Mouse (Mus musculus): ENCODE data around the gene Ncdn. TPM values are rescaled to one million over a fixed set of nuclear protein-coding genes. Genes with fewer than 3 reads are reported as not detected.

The Ncdn gene
- polyA plus RNA-seq, 1 experiment from 2014 or later, result 21.9 TPM

GRCm38 (mm10) chr4:126779148-126779581 is 25.9 kb upstream of the Ncdn start:
- no peaks in the 10 kb centered on the region for H3K27me3 ChIP-seq (ENCODE audit: control insufficient read depth, insufficient read depth, low read length)

DNA sequence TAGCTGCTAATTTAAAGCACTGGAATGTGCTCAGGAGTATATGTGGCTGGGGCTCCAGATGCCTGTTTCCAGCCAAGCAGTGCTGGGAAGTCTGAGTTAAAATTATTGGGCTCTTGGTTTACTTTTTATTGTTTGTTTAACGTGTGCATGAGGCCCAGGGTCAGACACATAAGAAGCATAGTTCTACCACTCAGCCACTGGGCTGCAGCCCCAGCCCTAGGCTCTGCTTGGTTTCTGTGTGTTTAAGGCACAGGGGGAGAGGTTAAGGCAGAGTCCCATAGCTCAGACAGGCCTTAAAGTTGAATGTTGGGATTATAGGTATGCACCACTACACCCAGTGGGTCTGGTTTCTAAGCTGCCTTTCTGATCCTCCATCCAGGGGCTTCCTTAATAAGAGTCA is 21.9 kb upstream of the Ncdn start:
- no peak overlapping the region for H3K4me2 ChIP-seq (replicated peaks; ENCODE audit: low read depth, low read length)
- ATAC-seq (ENCODE audit: insufficient number of reproducible peaks, insufficient read depth, low FRiP score, low read depth), result 0 out of 2 replicates have a peak, but pooled peaks have one; percentile 23
- peaks cover 2% of the 10 kb centered on the region; the same call in 1 of the 2 replicates for H3K36me3 ChIP-seq (ENCODE audit: control insufficient read depth, insufficient read depth, low read length)
- H3K4me1 ChIP-seq (ENCODE audit: control insufficient read depth, insufficient read depth, low read length), result 0 out of 2 replicates have a peak, but pooled peaks cover 7% of the 10 kb centered on the region
- no peak overlapping the region for H3K27ac ChIP-seq (ENCODE audit: low read length)
- H3K9me3 ChIP-seq (ENCODE audit: control insufficient read depth, low read depth, low read length), result no peaks in the 10 kb centered on the region
- H3K4me3 ChIP-seq (ENCODE audit: low read depth, low read length), result no peak overlapping the region
- no peaks in the 10 kb centered on the region for H3K27me3 ChIP-seq (ENCODE audit: control insufficient read depth, insufficient read depth, low read length)
- no peak overlapping the region for H3K9ac ChIP-seq (replicated peaks; ENCODE audit: low read depth, low read length)
- WGBS, result 35% methylated on average over 1 of the region's 1 CpGs

More at GRCm38 (mm10) chr4:126779148-126779581, 25.9 kb upstream of the Ncdn start:
- H3K4me2 ChIP-seq (replicated peaks; ENCODE audit: low read depth, low read length), result no peak overlapping the region
- no peak overlapping the region for H3K27ac ChIP-seq (ENCODE audit: low read length)
- 0 out of 2 replicates have a peak, but pooled peaks cover 7% of the 10 kb centered on the region for H3K4me1 ChIP-seq (ENCODE audit: control insufficient read depth, insufficient read depth, low read length)
- H3K9me3 ChIP-seq (ENCODE audit: control insufficient read depth, low read depth, low read length), result no peaks in the 10 kb centered on the region
- no peak overlapping the region for H3K9ac ChIP-seq (replicated peaks; ENCODE audit: low read depth, low read length)
- no peak overlapping the region for H3K4me3 ChIP-seq (ENCODE audit: low read depth, low read length)
- 47% methylated on average over 8 of the region's 8 CpGs for WGBS
- H3K36me3 ChIP-seq (ENCODE audit: control insufficient read depth, insufficient read depth, low read length), result no peaks in the 10 kb centered on the region
- no peak for ATAC-seq (ENCODE audit: insufficient number of reproducible peaks, insufficient read depth, low FRiP score, low read depth)

DNA sequence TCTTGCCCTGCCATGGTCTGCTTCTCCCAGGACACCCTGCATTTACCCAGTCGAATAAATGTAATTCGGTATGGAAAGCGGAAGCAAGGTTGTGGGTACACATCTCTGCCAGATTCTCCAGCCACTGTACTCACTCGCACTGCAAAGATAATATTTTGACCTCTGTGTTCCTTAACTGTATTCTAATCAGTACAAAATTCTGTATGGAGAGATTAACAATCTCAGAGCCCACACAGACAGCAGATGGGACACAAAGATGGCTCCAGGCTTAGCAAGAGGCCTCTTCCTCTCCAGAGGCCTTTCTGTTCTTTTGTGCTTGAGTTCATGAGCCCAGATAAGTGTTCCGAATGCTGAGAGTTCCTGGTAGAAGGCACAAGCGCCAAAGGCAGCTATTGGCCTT is 20.6 kb upstream of the Ncdn start:
- Histone ChIP-seq H3K27me3 (ENCODE audit: control insufficient read depth, insufficient read depth, low read length) (no peaks in the 10 kb centered on the region), H3K9ac (replicated peaks; ENCODE audit: low read depth, low read length) (no peak overlapping the region), H3K4me1 (ENCODE audit: control insufficient read depth, insufficient read depth, low read length) (0 out of 2 replicates have a peak, but pooled peaks cover 4% of the 10 kb centered on the region), H3K9me3 (ENCODE audit: control insufficient read depth, low read depth, low read length) (no peaks in the 10 kb centered on the region), H3K27ac (ENCODE audit: low read length) (no peak overlapping the region), H3K4me3 (ENCODE audit: low read depth, low read length) (no peak overlapping the region), H3K36me3 (ENCODE audit: control insufficient read depth, insufficient read depth, low read length) (peaks cover 2% of the 10 kb centered on the region; the same call in 1 of the 2 replicates), H3K4me2 (replicated peaks; ENCODE audit: low read depth, low read length) (no peak overlapping the region)
- 93% methylated on average over 6 of the region's 6 CpGs for WGBS
- no peak for ATAC-seq (ENCODE audit: insufficient number of reproducible peaks, insufficient read depth, low FRiP score, low read depth)

DNA sequence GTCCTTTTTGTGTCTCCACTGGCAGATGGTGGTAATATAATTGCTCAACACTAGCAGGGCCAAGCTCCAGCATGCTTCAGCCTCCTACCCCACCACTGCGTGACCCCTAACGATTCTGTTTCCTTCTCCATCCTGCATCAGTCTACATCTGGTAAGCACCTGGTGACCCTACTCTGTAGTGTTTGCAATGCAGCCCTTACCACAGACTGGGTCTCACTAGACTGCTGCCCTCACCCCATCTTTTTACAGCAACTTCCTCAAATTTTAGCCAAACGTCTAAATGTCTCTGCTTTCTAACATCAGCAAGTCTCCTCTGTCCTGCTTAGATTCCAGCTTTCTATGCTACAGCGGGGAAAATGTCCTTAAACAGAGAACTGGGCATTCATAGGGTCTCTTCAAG is 17.6 kb upstream of the Ncdn start:
- WGBS, result 82% methylated on average over 4 of the region's 4 CpGs
- no peak overlapping the region for H3K9ac ChIP-seq (replicated peaks; ENCODE audit: low read depth, low read length)
- no peak overlapping the region for H3K4me2 ChIP-seq (replicated peaks; ENCODE audit: low read depth, low read length)
- no peak overlapping the region for H3K27ac ChIP-seq (ENCODE audit: low read length)
- H3K4me1 ChIP-seq (ENCODE audit: control insufficient read depth, insufficient read depth, low read length), result 0 out of 2 replicates have a peak, but pooled peaks cover 4% of the 10 kb centered on the region
- H3K9me3 ChIP-seq (ENCODE audit: control insufficient read depth, low read depth, low read length), result no peaks in the 10 kb centered on the region
- H3K27me3 ChIP-seq (ENCODE audit: control insufficient read depth, insufficient read depth, low read length), result no peaks in the 10 kb centered on the region
- peaks cover 2% of the 10 kb centered on the region; the same call in 1 of the 2 replicates for H3K36me3 ChIP-seq (ENCODE audit: control insufficient read depth, insufficient read depth, low read length)
- ATAC-seq (ENCODE audit: insufficient number of reproducible peaks, insufficient read depth, low FRiP score, low read depth), result no peak
- H3K4me3 ChIP-seq (ENCODE audit: low read depth, low read length), result no peak overlapping the region

- Histone ChIP-seq H3K4me1 (ENCODE audit: control insufficient read depth, insufficient read depth, low read length) (0 out of 2 replicates have a peak, but pooled peaks cover 4% of the 10 kb centered on the region), H3K4me2 (replicated peaks; ENCODE audit: low read depth, low read length) (no peak overlapping the region), H3K36me3 (ENCODE audit: control insufficient read depth, insufficient read depth, low read length) (peaks cover 2% of the 10 kb centered on the region; the same call in 1 of the 2 replicates), H3K9ac (replicated peaks; ENCODE audit: low read depth, low read length) (no peak overlapping the region), H3K27ac (ENCODE audit: low read length) (no peak overlapping the region), H3K27me3 (ENCODE audit: control insufficient read depth, insufficient read depth, low read length) (no peaks in the 10 kb centered on the region), H3K4me3 (ENCODE audit: low read depth, low read length) (no peak overlapping the region), H3K9me3 (ENCODE audit: control insufficient read depth, low read depth, low read length) (no peaks in the 10 kb centered on the region)
- 78% methylated on average over 9 of the region's 9 CpGs for WGBS
- ATAC-seq (ENCODE audit: insufficient number of reproducible peaks, insufficient read depth, low FRiP score, low read depth), result no peak
Observed at GRCm38 (mm10) chr4:126769800-126770563, 16.7 kb upstream of the Ncdn start.

DNA sequence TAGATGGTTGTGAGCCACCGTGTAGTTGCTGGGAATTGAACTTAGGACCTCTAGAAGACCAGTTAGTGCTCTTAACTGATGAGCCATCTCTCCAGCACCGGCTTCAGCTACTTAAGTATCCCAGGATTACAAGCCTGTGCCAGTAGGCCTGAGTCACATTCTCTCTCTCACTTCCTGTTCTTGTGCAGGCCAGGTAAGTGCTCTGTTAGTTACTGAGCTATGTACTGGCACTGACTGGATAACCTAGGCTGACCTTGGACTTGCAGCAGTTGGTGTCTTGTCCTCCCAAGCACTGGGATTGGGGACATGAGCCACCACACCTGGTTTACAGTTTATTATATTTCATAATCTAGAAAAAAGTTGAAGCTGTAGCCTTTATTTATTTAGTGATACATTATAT is 10.2 kb upstream of the Ncdn start:
- H3K4me3 ChIP-seq (ENCODE audit: low read depth, low read length), result no peak overlapping the region
- 0 out of 2 replicates have a peak, but pooled peaks cover 3% of the 10 kb centered on the region for H3K4me1 ChIP-seq (ENCODE audit: control insufficient read depth, insufficient read depth, low read length)
- ATAC-seq (ENCODE audit: insufficient number of reproducible peaks, insufficient read depth, low FRiP score, low read depth), result no peak
- peaks cover 5% of the 10 kb centered on the region; the same call in 1 of the 2 replicates for H3K36me3 ChIP-seq (ENCODE audit: control insufficient read depth, insufficient read depth, low read length)
- H3K9ac ChIP-seq (replicated peaks; ENCODE audit: low read depth, low read length), result no peak overlapping the region
- H3K27me3 ChIP-seq (ENCODE audit: control insufficient read depth, insufficient read depth, low read length), result no peaks in the 10 kb centered on the region
- WGBS, result 82% methylated on average over 2 of the region's 2 CpGs
- no peak overlapping the region for H3K27ac ChIP-seq (ENCODE audit: low read length)
- no peak overlapping the region for H3K4me2 ChIP-seq (replicated peaks; ENCODE audit: low read depth, low read length)
- H3K9me3 ChIP-seq (ENCODE audit: control insufficient read depth, low read depth, low read length), result no peaks in the 10 kb centered on the region

GRCm38 (mm10) chr4:126762586-126763359 is 9.5 kb upstream of the Ncdn start:
- peak; percentile 69; the same call in 1 of the 2 replicates for ATAC-seq (ENCODE audit: insufficient number of reproducible peaks, insufficient read depth, low FRiP score, low read depth)
- Histone ChIP-seq H3K27me3 (ENCODE audit: control insufficient read depth, insufficient read depth, low read length) (no peaks in the 10 kb centered on the region), H3K4me1 (ENCODE audit: control insufficient read depth, insufficient read depth, low read length) (0 out of 2 replicates have a peak, but pooled peaks cover 3% of the 10 kb centered on the region), H3K4me2 (replicated peaks; ENCODE audit: low read depth, low read length) (no peak overlapping the region), H3K36me3 (ENCODE audit: control insufficient read depth, insufficient read depth, low read length) (peaks cover 5% of the 10 kb centered on the region; the same call in 1 of the 2 replicates), H3K9ac (replicated peaks; ENCODE audit: low read depth, low read length) (no peak overlapping the region), H3K27ac (ENCODE audit: low read length) (peak overlapping the region; percentile 27; the same call in 1 of the 2 replicates), H3K9me3 (ENCODE audit: control insufficient read depth, low read depth, low read length) (no peaks in the 10 kb centered on the region), H3K4me3 (ENCODE audit: low read depth, low read length) (no peak overlapping the region)
- WGBS, result 61% methylated on average over 11 of the region's 11 CpGs

DNA sequence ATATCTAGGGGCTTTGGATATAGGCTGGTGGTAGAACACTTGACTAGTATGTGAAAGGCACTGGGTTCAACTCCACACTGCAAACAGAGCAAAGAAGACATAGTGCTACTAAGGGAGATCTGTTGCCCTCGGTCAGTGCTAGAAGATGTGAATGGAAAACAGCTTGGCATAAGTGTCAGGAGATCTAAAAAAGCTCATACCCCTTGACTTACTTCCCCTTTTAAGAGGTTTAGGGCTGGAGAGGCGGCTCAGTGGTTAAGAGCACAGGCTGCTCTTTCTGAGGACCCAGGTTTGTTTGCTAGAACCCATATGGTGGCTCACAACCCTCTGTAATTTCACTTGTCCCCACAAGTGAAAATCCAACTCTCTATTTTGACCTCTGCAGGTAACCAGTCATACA is 6.2 kb upstream of the Ncdn start:
- peaks cover 4% of the 10 kb centered on the region; the same call in 1 of the 2 replicates for H3K36me3 ChIP-seq (ENCODE audit: control insufficient read depth, insufficient read depth, low read length)
- no peak overlapping the region for H3K27ac ChIP-seq (ENCODE audit: low read length)
- no peak overlapping the region for H3K4me2 ChIP-seq (replicated peaks; ENCODE audit: low read depth, low read length)
- H3K4me1 ChIP-seq (ENCODE audit: control insufficient read depth, insufficient read depth, low read length), result peaks cover 11% of the 10 kb centered on the region; the same call in 1 of the 2 replicates
- no peaks in the 10 kb centered on the region for H3K9me3 ChIP-seq (ENCODE audit: control insufficient read depth, low read depth, low read length)
- no peak overlapping the region for H3K9ac ChIP-seq (replicated peaks; ENCODE audit: low read depth, low read length)
- H3K4me3 ChIP-seq (ENCODE audit: low read depth, low read length), result no peak overlapping the region
- WGBS, result 88% methylated on average over 2 of the region's 2 CpGs
- no peaks in the 10 kb centered on the region for H3K27me3 ChIP-seq (ENCODE audit: control insufficient read depth, insufficient read depth, low read length)
- ATAC-seq (ENCODE audit: insufficient number of reproducible peaks, insufficient read depth, low FRiP score, low read depth), result no peak
